Mouse (Mus musculus) retina, adult 2 months (tissue): ENCODE measurements around the gene Mrpl39.

ENCODE experiments used
- DNase-seq: peaks from one replicate; pipeline ENCODE4 v3.0.0-alpha.2; 2012; ENCODE audit warnings: low read depth, low spot score

Gene Mrpl39

GRCm38 (mm10) chr16:84744703-84745490 is 9.4 kb upstream of the Mrpl39 start:
- DNase-seq = no peak

GRCm38 (mm10) chr16:84737358-84737757 is 1.8 kb upstream of the Mrpl39 start:
- no peak for DNase-seq

- DNase-seq = no peak
Measured at GRCm38 (mm10) chr16:84734806-84735165, 756 bp downstream of the Mrpl39 start.

- DNase-seq = no peak
Measured at GRCm38 (mm10) chr16:84720670-84721069, 14.9 kb downstream of the Mrpl39 start.

- no peak for DNase-seq
Measured at GRCm38 (mm10) chr16:84718250-84718649, 17.3 kb downstream of the Mrpl39 start.

GRCm38 (mm10) chr16:84717618-84718248 is 17.8 kb downstream of the Mrpl39 start:
- no peak for DNase-seq

- DNase-seq = no peak
Measured at GRCm38 (mm10) chr16:84716724-84717617, 18.6 kb downstream of the Mrpl39 start.

GRCm38 (mm10) chr16:84716197-84716596 is 19.3 kb downstream of the Mrpl39 start:
- DNase-seq = no peak

GRCm38 (mm10) chr16:84714978-84715377 is 20.6 kb downstream of the Mrpl39 start:
- no peak for DNase-seq

- no peak for DNase-seq
Measured at GRCm38 (mm10) chr16:84713926-84714325, 21.6 kb downstream of the Mrpl39 start.

- no peak for DNase-seq
Measured at GRCm38 (mm10) chr16:84713156-84713555, 22.4 kb downstream of the Mrpl39 start.

GRCm38 (mm10) chr16:84708649-84709048 is 26.9 kb downstream of the Mrpl39 start:
- no peak for DNase-seq

GRCm38 (mm10) chr16:84707802-84708201 is 27.7 kb downstream of the Mrpl39 start:
- no peak for DNase-seq

GRCm38 (mm10) chr16:84706571-84706970 is 29.0 kb downstream of the Mrpl39 start:
- DNase-seq = no peak

GRCm38 (mm10) chr16:84705507-84705906 is 30.0 kb downstream of the Mrpl39 start:
- no peak for DNase-seq

- no peak for DNase-seq
Measured at GRCm38 (mm10) chr16:84704661-84705240, 30.8 kb downstream of the Mrpl39 start.

GRCm38 (mm10) chr16:84703769-84704660 is 31.5 kb downstream of the Mrpl39 start:
- no peak for DNase-seq

GRCm38 (mm10) chr16:84703129-84703768 is 32.3 kb downstream of the Mrpl39 start:
- no peak for DNase-seq

- no peak for DNase-seq
Measured at GRCm38 (mm10) chr16:84702230-84703128, 33.1 kb downstream of the Mrpl39 start.
